Mouse (Mus musculus): ENCODE results near the gene Adgrg3.
A peak's percentile ranks its signal among the peaks of the same experiment; 100 is the strongest.

DNA sequence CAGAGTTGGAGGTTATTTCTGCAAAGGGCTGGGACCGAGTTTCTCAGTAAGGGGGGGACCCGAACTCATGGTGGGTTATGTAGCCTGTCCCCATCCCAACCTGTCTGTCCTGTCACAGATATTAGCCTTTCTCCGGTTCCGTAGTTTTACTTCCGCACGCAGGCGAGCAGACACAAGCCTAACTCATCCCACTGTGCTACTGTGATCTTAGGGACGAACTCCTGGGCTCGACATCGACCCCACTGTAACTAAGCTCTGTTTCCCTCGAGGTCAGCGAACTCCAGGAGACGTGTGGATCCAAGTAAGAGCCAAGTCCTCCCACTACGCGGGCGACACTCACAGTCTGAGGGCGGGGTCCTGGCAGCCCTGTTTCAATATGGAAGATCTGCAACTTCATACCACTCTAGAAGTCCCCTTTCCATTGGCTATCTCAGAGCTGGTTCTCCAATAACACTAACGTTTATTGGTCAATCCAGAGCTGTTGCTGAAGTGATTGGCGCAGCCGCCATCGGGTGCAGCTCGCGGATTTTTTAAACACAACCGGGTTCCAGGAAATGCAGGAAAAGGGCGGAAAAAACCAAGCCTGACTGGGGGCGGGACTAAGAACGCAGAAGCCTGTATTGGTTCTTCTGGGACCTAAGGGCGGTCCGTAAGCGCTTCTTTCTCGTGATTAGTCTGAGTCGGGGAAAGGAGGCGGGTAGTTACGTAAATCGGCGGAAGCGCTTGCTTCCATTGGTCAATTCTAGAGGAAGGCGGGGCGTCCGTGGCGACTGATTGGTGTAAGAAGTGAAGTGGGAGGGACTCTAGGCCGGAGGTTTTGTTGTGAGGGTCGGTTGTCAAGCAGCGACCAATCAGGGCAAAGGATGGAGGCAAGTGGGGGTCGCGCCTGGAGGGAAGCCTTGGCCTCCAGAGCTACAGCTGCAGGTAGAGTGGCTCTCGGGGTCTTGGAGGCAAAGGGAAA, 63.2 kb downstream of the Adgrg3 start, which contains the start of gene Katnb1:
- peak; percentile 63 to 86 for TF ChIP-seq POLR2A (IDR thresholded peaks at IDR 0.05; ENCODE audit: control insufficient read depth in 1 of 2, insufficient read depth in 1 of 2, low read depth in 1 of 2, low read length in 2 of 2, poor library complexity in 1 of 2)
- TF ChIP-seq CTCF (IDR thresholded peaks at IDR 0.05 in 2 of 3, conservative IDR thresholded peaks at IDR 0.05 in 1 of 3; ENCODE audit: control insufficient read depth in 1 of 3, insufficient read depth in 1 of 3, low read depth in 2 of 3, low read length in 3 of 3, poor library complexity in 1 of 3, severe bottlenecking in 1 of 3) = peak in 1 of 3 experiments; percentile 25; a peak in 2 of 6 replicates
- TF ChIP-seq RAD21 (IDR thresholded peaks at IDR 0.05; ENCODE audit: low read depth, low read length) = no peak
- no peak for TF ChIP-seq ZMIZ1 (IDR thresholded peaks at IDR 0.05; ENCODE audit: low read depth, low read length)
- TF ChIP-seq KAT2A (conservative IDR thresholded peaks at IDR 0.05; ENCODE audit: low read depth, low read length) = peak; percentile 98
- TF ChIP-seq HCFC1 (IDR thresholded peaks at IDR 0.05; ENCODE audit: low read depth, low read length) = peak; percentile 95
- no peak; the same call in 1 of the 2 replicates for TF ChIP-seq CHD1 (IDR thresholded peaks at IDR 0.05; ENCODE audit: low read depth, low read length)
- no peak for TF ChIP-seq ZC3H11A (IDR thresholded peaks at IDR 0.05; ENCODE audit: low read depth, low read length)
- TF ChIP-seq ZKSCAN1 (IDR thresholded peaks at IDR 0.05; ENCODE audit: low read depth, low read length) = no peak
- TF ChIP-seq USF1 (IDR thresholded peaks at IDR 0.05; ENCODE audit: low read depth, low read length) = no peak
- TF ChIP-seq TAL1 (IDR thresholded peaks at IDR 0.05; ENCODE audit: low read length) = no peak
- no peak for TF ChIP-seq EP300 (IDR thresholded peaks at IDR 0.05; ENCODE audit: low read depth in 1 of 2, low read length in 2 of 2)
- TF ChIP-seq MYC (IDR thresholded peaks at IDR 0.05; ENCODE audit: low read depth, low read length) = 0 out of 2 replicates have a peak, but pooled peaks have one; percentile 51
- TF ChIP-seq MAFK (IDR thresholded peaks at IDR 0.05; ENCODE audit: borderline replicate concordance, low read depth, low read length) = no peak
